Mouse (Mus musculus): Measurements from ENCODE around the gene Styx. TPM values are rescaled to one million over a fixed set of nuclear protein-coding genes. Genes with fewer than 3 reads are reported as not detected.

Gene Styx
- polyA plus RNA-seq, 1 experiment from 2014 or later, result 58.8 TPM

DNA sequence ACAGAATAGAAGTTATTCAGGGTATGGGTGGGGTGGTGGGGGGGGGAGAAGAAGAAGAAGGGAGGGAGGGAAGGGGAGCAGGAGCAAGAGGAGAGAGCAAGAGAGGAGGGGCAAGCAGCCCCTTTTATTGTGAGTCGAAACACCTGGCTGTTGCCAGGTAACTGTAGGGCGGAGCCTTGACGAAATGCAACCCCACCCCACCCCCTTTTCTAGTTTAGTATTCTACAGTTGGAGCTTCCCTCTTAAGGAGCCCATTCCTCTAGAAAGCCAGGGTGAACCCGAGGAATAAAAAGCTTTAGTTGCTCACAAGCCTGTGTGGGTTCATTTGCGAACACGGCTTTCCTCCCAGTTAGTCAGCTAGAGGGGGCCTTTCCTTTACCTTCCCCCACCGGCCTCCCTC lies 94.0 kb downstream of the Styx start:
- Histone ChIP-seq H3K4me1 (replicated peaks) (peaks cover 18% of the 10 kb centered on the region), H3K9me3 (replicated peaks) (no peaks in the 10 kb centered on the region), H3K27me3 (no peaks in the 10 kb centered on the region), H3K36me3 (no peaks in the 10 kb centered on the region), H3K9ac (no peak overlapping the region), H3K4me3 (no peak overlapping the region), H3K4me2 (no peak overlapping the region), H3K27ac (0 out of 2 replicates have a peak overlapping the region, but pooled peaks have one; percentile 73)
- 63% methylated on average over 7 of the region's 7 CpGs for WGBS
- no peak for ATAC-seq (replicated peaks; ENCODE audit: insufficient number of reproducible peaks, insufficient read depth, low FRiP score, low read depth)

DNA sequence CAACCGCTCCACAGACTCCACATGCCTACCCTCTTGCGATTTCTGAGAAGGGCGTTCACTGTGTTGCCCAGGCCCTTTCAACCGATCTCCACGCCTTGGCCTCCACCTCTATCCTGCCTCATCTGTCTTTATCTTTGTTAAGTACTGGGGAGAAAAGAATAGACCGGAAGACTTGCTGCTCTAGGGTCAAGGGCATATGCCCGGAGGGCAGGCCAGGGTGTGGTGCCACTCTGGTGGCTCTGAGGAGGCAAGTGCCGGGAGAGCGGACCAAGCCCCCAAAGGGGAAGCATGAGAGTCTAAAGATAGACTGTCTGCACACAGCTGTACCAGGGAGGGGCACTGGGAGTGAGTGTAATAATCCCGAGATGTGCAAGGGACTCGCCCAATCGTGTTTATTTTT lies 94.6 kb downstream of the Styx start:
- WGBS, result 35% methylated on average over 12 of the region's 12 CpGs
- no peaks in the 10 kb centered on the region for H3K9me3 ChIP-seq (replicated peaks)
- H3K27ac ChIP-seq, result peak overlapping the region; percentile 73
- peaks cover 18% of the 10 kb centered on the region for H3K4me1 ChIP-seq (replicated peaks)
- no peaks in the 10 kb centered on the region for H3K36me3 ChIP-seq
- peak; percentile 78 for ATAC-seq (replicated peaks; ENCODE audit: insufficient number of reproducible peaks, insufficient read depth, low FRiP score, low read depth)
- H3K27me3 ChIP-seq, result no peaks in the 10 kb centered on the region
- H3K4me2 ChIP-seq, result peak overlapping the region; percentile 34
- peak overlapping the region; percentile 23; the same call in 1 of the 2 replicates for H3K9ac ChIP-seq
- H3K4me3 ChIP-seq, result no peak overlapping the region

DNA sequence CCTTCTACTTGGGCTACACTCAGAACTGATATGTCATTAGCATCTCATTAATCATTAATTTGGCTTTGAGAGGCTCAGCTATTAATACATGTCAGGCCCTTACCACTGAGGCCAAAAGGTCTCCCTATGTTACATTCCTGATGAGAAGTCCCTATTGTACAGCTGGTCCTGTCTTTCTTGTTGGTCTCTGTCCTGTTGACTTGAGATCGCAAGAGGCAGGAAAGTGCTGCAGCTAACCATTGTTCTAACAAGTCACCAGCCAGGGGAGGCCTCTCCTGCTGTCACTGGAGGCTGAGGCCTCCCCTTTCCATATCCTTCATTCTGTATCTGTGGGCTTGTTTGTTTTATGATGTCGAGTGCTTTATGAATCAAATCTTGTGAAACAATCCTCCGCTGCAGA lies 95.9 kb downstream of the Styx start:
- no peak overlapping the region for H3K27ac ChIP-seq
- no peaks in the 10 kb centered on the region for H3K9me3 ChIP-seq (replicated peaks)
- no peaks in the 10 kb centered on the region for H3K36me3 ChIP-seq
- no peak overlapping the region for H3K4me2 ChIP-seq
- no peak for ATAC-seq (replicated peaks; ENCODE audit: insufficient number of reproducible peaks, insufficient read depth, low FRiP score, low read depth)
- no peak overlapping the region for H3K9ac ChIP-seq
- H3K27me3 ChIP-seq, result no peaks in the 10 kb centered on the region
- H3K4me3 ChIP-seq, result no peak overlapping the region
- H3K4me1 ChIP-seq (replicated peaks), result peaks cover 28% of the 10 kb centered on the region
- 69% methylated on average over 3 of the region's 3 CpGs for WGBS

DNA sequence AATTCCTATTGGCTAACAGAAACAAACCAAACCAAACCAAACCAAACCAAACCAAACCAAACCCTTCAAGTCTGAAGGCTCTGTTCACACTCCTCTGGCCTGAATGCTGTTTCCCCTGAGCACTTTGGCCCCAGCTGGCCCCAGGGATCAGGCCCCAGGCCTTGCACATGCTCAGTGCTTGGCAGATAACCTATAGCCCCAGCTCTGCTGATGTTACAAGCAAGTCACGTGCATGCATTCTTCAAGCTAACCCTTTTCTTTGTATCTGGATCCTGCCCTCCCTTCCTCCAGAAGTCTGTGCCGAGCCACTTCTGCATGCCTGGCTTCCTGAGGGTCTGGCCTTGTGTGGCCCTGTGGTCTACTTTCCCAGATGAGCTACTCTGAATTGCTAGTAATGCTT lies 100.2 kb downstream of the Styx start:
- Histone ChIP-seq H3K9me3 (replicated peaks) (no peaks in the 10 kb centered on the region), H3K4me3 (no peak overlapping the region), H3K36me3 (no peaks in the 10 kb centered on the region), H3K4me2 (no peak overlapping the region), H3K4me1 (replicated peaks) (peaks cover 50% of the 10 kb centered on the region), H3K27ac (peak overlapping the region; percentile 13; the same call in 1 of the 2 replicates), H3K9ac (no peak overlapping the region), H3K27me3 (no peaks in the 10 kb centered on the region)
- 14% methylated on average over 2 of the region's 2 CpGs for WGBS
- ATAC-seq (replicated peaks; ENCODE audit: insufficient number of reproducible peaks, insufficient read depth, low FRiP score, low read depth), result peak; percentile 39

DNA sequence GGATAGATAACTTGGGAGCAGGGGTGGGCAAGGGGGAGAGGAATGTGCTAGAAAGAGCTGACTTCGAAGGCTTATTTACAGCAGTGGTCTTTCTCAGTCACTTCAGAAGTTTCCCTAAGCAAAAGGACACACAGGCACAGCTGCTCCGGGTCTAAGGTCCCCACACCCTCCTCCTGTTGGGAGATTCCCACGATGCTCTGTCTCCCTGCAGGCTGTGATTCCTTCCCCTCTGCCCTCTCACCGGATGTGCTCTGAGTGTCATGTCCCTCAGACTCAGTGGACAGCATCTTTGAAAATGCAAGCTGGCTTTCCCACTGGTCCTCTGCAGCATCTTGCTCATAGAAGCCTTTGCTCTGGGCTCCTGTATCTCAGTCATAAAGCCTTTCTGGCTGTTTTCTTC lies 101.3 kb downstream of the Styx start:
- no peak for ATAC-seq (replicated peaks; ENCODE audit: insufficient number of reproducible peaks, insufficient read depth, low FRiP score, low read depth)
- no peaks in the 10 kb centered on the region for H3K36me3 ChIP-seq

DNA sequence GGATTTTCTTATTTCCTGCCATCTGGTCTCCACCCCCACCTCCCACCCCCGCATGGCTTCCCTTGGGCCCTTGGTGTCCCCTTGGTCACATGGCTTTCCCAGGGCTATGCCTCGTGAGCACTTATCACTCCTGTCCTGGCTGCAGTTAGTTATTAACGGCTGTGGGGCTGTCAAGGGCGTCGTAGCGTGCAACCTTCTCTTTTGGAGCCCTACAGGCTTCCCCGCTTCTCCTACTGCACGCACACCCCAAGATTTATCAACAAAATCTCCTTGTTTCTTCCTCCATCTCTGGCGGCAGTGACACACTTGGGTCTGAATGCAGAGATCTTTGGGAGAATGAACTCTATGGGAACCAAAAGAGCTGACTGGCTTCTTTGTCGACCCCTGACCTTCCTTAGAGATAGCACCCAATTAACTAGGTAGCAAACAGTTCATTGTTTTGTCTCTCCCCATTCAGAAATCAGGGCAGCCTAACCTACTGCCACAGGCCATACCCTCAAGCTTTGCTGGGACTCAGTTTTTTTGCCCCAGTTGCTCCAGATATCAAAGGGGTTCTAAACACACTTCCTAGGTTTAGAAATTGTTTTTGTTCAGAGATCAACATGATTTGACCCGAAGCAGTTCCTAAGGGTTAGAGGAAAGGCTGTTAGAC lies 102.1 kb downstream of the Styx start:
- Histone ChIP-seq H3K4me1 (replicated peaks) (peaks cover 65% of the 10 kb centered on the region), H3K4me3 (no peak overlapping the region), H3K27ac (peak overlapping the region; percentile 87), H3K36me3 (peaks cover 5% of the 10 kb centered on the region), H3K4me2 (no peak overlapping the region), H3K9ac (no peak overlapping the region), H3K9me3 (replicated peaks) (no peaks in the 10 kb centered on the region), H3K27me3 (no peaks in the 10 kb centered on the region)
- peak; percentile 60 for ATAC-seq (replicated peaks; ENCODE audit: insufficient number of reproducible peaks, insufficient read depth, low FRiP score, low read depth)
- 11% methylated on average over 11 of the region's 11 CpGs for WGBS

More for the DNA sequence above, 101.3 kb downstream of the Styx start:
- 35% methylated on average over 4 of the region's 4 CpGs for WGBS
- no peak overlapping the region; the same call in 1 of the 2 replicates for H3K9ac ChIP-seq
- H3K4me2 ChIP-seq, result no peak overlapping the region
- no peaks in the 10 kb centered on the region for H3K27me3 ChIP-seq
- peaks cover 59% of the 10 kb centered on the region for H3K4me1 ChIP-seq (replicated peaks)
- H3K4me3 ChIP-seq, result no peak overlapping the region
- H3K27ac ChIP-seq, result peak overlapping the region; percentile 87
- no peaks in the 10 kb centered on the region for H3K9me3 ChIP-seq (replicated peaks)

DNA sequence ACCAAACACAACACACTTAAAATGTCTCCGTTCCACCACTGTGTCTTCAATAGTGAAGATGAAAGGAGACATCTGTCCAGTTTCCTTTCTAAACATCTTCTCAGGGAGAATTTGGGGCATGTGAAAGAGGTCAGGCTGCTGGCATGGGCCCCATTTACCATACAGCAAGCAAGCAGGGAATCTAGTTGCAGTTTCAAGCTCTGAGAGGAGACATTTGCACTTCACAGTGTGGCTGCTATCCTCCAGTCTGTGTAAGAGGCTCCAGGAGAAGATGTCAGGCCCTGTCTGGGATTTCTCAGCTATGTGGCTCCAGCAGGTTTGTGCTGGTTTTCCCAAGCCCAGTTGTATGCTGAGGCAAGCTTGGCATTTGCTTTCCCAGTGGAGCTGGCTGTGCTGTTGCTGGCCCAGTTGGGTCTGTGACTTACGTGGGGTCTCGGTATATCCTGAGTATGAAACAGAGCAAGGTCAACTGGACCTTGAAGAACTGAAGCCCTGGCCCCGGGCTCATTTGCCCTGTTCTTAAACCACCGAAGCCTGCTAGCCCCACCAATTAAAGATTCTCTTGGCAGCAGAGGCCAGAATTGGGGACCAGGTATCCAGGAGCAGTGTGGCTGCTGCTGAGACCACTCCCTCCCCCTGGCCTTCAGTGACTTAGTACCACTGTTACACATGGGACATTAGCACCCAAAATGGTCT lies 102.8 kb downstream of the Styx start:
- Histone ChIP-seq H3K27me3 (no peaks in the 10 kb centered on the region), H3K9me3 (replicated peaks) (no peaks in the 10 kb centered on the region), H3K4me2 (no peak overlapping the region), H3K36me3 (peaks cover 12% of the 10 kb centered on the region), H3K27ac (peak overlapping the region; percentile 87), H3K4me3 (no peak overlapping the region), H3K9ac (0 out of 2 replicates have a peak overlapping the region, but pooled peaks have one; percentile 12), H3K4me1 (replicated peaks) (peaks cover 67% of the 10 kb centered on the region)
- WGBS, result 46% methylated on average over 5 of the region's 5 CpGs
- ATAC-seq (replicated peaks; ENCODE audit: insufficient number of reproducible peaks, insufficient read depth, low FRiP score, low read depth), result no peak

DNA sequence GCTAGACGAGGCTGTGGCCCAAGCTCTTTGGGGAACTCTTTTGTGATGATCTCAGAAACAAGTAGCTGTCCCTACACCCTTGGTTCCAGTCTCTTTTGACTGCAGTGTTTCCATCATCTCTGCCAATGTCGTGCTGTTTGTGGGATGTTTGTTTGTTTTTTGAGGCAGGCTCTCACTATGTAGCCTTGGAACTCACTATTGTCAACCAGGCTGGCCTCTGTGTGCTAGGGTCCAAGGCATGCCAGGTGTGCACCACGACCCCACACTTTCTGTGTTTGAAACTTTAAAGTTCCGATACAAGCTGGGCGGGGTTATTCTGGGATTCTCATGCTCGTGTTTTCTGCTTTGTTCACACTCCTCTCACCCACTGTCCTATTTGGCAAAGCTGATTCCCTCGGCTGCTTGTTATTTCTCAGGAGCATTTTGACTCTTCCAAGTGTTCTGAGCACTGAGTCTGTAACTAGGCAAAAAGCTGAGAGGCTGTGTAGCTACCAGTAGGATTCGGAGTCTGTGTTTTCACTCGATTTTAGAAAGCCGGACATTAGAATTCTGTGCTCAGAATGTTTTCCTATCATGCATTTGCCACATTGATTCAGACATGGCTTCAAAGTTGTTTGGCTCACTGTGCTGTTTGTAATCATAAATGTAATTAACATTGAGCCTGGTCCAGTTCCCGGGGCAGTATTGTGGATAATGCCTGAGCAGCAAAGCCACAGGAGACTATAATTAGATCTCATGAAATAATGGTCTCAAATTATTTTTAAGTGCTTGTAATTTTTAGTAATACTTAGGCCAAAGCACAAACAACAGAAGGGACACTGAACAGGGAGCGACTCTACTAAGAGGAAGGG lies 105.0 kb downstream of the Styx start:
- no peaks in the 10 kb centered on the region for H3K9me3 ChIP-seq (replicated peaks)
- peak; percentile 15; the same call in 1 of the 2 replicates for ATAC-seq (replicated peaks; ENCODE audit: insufficient number of reproducible peaks, insufficient read depth, low FRiP score, low read depth)
- peaks cover 30% of the 10 kb centered on the region for H3K36me3 ChIP-seq
- H3K4me2 ChIP-seq, result no peak overlapping the region
- H3K27me3 ChIP-seq, result no peaks in the 10 kb centered on the region
- peak overlapping the region; percentile 66 for H3K27ac ChIP-seq
- H3K4me1 ChIP-seq (replicated peaks), result peaks cover 64% of the 10 kb centered on the region
- H3K9ac ChIP-seq, result no peak overlapping the region
- WGBS, result 50% methylated on average over 12 of the region's 12 CpGs
- no peak overlapping the region for H3K4me3 ChIP-seq

DNA sequence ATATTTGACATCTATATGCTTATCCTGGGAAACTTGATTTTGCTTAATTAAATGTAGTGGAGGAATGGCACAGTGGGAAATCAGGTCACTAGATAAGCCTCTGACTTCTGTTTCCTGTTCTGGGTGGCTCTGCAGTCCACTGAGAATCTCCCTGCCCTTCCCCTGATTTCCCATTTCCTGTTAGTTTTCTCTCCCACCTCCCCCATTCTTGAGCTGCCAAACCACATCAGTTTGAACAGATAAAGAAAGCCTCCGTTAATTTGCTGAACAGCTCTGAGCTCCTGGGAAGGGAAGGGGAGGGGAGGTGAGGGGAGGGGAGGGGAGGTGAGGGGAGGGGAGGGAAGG lies 105.6 kb downstream of the Styx start:
- ATAC-seq (replicated peaks; ENCODE audit: insufficient number of reproducible peaks, insufficient read depth, low FRiP score, low read depth), result peak; percentile 44
- H3K27me3 ChIP-seq, result no peaks in the 10 kb centered on the region
- H3K9ac ChIP-seq, result no peak overlapping the region
- H3K36me3 ChIP-seq, result peaks cover 36% of the 10 kb centered on the region
- H3K4me2 ChIP-seq, result no peak overlapping the region
- peaks cover 58% of the 10 kb centered on the region for H3K4me1 ChIP-seq (replicated peaks)
- no peak overlapping the region for H3K4me3 ChIP-seq
- no peaks in the 10 kb centered on the region for H3K9me3 ChIP-seq (replicated peaks)
- H3K27ac ChIP-seq, result peak overlapping the region; percentile 66
- WGBS, result 0% methylated on average over 1 of the region's 1 CpGs

DNA sequence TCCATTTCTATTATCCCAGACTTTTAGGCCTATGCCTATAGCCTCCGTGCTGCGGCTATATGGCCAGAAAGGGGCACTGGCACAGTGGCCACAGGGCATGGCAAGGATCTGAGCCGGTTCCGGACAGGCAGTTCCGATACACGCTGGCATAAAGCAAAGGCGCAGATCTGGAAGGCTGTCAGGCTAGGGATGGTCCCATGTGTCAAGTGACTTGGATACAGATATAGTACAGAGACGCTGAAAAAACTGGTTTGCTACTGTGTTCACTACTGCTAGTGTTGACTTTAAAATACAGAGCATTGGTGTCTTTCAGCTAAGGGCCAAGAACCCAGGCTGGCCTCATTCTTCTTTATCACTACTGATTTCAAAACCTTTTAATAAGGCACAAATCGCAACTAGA lies 106.1 kb downstream of the Styx start:
- no peaks in the 10 kb centered on the region for H3K27me3 ChIP-seq
- peak overlapping the region; percentile 83 for H3K27ac ChIP-seq
- no peak overlapping the region for H3K4me3 ChIP-seq
- H3K9me3 ChIP-seq (replicated peaks), result no peaks in the 10 kb centered on the region
- peaks cover 42% of the 10 kb centered on the region for H3K36me3 ChIP-seq
- peaks cover 54% of the 10 kb centered on the region for H3K4me1 ChIP-seq (replicated peaks)
- WGBS, result 69% methylated on average over 9 of the region's 9 CpGs
- no peak for ATAC-seq (replicated peaks; ENCODE audit: insufficient number of reproducible peaks, insufficient read depth, low FRiP score, low read depth)
- H3K9ac ChIP-seq, result no peak overlapping the region
- no peak overlapping the region for H3K4me2 ChIP-seq

DNA sequence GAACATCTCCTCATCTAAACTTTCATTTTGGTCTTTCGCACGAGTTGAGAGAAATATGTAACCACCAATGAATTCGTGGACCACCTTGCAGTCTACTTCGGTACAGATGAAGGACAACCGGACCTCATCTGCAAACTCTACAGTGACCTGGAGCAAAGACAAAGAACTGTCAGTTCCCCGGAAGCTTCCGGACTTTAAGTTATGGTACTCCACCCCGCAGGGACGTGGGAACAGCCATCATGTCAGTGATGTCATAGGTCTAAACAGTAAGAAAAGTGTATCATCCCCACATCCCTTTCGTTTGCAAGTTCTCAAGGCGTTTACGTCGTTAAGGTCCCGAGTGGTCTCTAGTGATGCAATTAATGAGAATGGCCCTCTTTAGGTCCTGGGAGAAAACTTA lies 109.0 kb downstream of the Styx start:
- Histone ChIP-seq H3K36me3 (peaks cover 66% of the 10 kb centered on the region), H3K4me2 (no peak overlapping the region), H3K4me1 (replicated peaks) (peaks cover 49% of the 10 kb centered on the region), H3K4me3 (no peak overlapping the region), H3K9ac (no peak overlapping the region), H3K27ac (no peak overlapping the region), H3K9me3 (replicated peaks) (no peaks in the 10 kb centered on the region), H3K27me3 (no peaks in the 10 kb centered on the region)
- WGBS, result 90% methylated on average over 14 of the region's 14 CpGs
- no peak for ATAC-seq (replicated peaks; ENCODE audit: insufficient number of reproducible peaks, insufficient read depth, low FRiP score, low read depth)

All from heart, embryonic 15.5 days (tissue).